Mouse (Mus musculus): ENCODE results near the gene 1700019D03Rik. TPM values are rescaled to one million over a fixed set of nuclear protein-coding genes. Genes with fewer than 3 reads are reported as not detected.
A peak's percentile ranks its signal among the peaks of the same experiment; 100 is the strongest.

1700019D03Rik gene
- total RNA-seq (2021): 10 to 100 TPM in 1 of 2 experiments, 1 to 10 TPM in 1; 6.8 to 14.9 TPM
- long read RNA-seq, experiment 1, partial matches to known transcripts: 0 of 2 reads
- long read RNA-seq, experiment 1, other reads (novel, unspliced or antisense): 0 of 2 reads
- long read RNA-seq, experiment 2, transcript 1700019D03Rik-201 (2 exons, 3,641 nt): major isoform, 10 of 10 reads
- long read RNA-seq, experiment 2, partial matches to known transcripts: 0 of 10 reads
- long read RNA-seq, experiment 2, other reads (novel, unspliced or antisense): 0 of 10 reads

DNA sequence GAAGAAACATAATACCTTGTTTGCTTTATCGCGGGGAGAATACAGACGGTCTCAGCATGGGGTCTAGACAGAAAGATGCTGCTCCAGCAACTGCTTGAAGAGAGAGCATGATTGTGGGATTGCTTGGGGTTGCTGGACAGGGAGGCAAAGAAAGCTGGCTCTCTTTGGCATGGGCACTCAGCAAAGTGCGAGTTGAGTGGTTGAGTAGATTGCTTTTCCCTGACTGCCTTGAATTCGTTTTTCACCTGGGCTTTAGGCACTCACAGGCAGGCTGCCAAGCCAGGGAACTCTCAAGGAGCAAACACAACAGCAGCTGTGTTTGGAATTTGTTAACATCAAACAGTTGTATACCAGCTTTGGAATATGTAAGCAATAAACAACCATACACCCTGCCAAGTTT is at the start of gene 1700019D03Rik:
Gene 1700019D03Rik (minus strand): TSS at position 101 of the 400 bp plus-strand sequence.
- DNase-seq (ENCODE audit: low spot score in 2 of 2): no peak

DNA sequence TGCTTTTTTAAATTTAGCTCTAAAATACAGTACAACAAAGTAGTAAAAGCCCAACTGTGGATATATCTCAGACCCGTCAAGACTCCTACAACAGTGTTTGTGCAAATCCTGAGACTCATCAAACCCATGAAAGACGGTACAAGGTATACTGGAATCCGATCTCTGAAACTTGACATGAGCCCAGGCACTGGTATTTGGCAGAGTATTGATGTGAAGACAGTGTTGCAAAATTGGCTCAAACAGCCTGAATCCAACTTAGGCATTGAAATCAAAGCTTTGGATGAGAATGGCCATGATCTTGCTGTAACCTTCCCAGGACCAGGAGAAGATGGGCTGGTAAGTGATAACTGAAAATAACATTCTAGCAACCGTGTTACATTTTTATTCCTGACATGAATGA is 43.9 kb upstream of the 1700019D03Rik start:
- DNase-seq (ENCODE audit: low spot score in 2 of 2): no peak

DNA sequence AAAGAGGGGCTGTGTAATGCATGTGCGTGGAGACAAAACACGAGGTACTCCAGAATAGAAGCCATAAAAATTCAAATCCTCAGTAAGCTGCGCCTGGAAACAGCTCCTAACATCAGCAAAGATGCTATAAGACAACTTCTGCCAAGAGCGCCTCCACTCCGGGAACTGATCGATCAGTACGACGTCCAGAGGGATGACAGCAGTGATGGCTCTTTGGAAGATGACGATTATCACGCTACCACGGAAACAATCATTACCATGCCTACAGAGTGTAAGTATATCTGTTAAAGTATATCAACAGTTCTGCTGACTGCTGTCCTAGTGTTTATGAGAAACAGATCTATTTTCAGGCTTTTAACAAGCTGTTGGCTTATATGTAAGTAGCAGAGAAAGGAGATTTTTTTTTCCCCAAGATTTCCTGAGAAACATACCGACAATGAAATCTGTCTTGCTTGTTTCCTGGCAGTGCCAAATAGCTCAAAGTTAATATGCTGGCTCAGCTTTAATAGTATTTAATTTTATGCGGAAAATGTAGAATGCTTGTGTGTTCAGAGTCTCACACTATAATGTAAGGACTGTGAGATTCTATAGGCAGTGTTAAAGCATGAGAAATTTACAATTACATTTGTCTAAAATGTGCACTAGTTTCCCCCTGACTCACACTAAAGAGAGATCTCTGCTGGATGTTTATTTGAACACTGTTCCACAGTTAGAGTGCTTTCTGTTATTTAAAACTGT is 42.1 kb upstream of the 1700019D03Rik start:
- peak; percentile 8 to 18 for DNase-seq (ENCODE audit: low spot score in 2 of 2)

DNA sequence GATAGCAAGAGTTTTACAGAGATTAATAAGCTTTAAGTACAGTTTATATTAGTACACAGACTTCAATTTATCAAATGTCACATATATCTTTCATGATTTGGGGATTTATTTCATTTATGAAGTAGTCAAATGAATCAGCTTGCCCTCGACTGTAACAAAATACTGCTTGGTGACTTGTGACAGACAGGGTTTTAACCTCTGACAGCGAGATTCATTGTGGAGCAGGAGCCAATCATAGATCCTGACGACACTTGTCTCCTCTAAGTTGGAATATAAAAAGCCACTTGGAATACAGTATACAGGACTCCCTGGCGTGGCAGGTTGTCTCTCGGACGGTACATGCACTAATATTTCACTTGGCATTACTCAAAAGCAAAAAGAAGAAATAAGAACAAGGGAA is 41.4 kb upstream of the 1700019D03Rik start, which contains the start of gene Mstn:
Gene Mstn (plus strand): TSS at position 301 of the 400 bp plus-strand sequence.
- DNase-seq (ENCODE audit: low spot score in 2 of 2): no peak

DNA sequence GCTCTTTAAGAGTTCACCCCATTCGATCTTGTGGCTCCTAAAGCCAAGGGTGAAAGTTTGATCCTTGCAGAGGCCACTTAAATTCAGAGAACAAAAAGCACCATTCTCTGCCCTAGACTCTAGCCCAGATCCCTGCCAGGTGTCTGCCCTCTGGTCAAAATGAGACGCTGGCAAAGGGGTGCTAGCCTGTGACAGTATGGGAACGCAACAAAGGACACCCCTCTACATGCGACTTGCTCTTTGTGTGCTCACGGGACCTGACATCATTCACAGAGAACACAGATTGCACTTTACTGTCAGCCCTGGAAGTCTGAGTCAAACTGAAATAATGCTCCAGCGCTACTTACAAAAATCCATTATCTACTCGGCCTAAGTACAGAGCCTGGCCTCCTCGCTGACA is 40.5 kb upstream of the 1700019D03Rik start:
- DNase-seq (ENCODE audit: low spot score in 2 of 2): no peak

DNA sequence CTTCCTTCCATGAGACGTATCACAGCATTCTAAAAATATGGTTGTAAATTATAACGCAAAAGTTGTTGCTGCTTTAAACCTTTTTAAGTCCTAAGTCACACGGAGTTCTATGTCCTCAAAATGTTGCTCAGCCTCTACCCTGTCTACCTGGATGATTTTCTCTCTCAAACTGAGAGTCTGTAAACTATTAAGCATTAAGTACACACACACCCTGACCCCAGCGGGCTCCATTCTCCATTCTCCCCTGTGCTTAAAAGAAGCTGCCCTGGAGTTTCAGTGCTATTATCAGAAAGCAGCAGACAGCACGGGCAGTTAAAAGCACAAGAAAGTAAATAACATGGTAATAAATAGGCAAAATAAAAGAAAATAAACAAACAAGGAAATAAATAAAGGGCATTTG is 39.1 kb upstream of the 1700019D03Rik start:
- no peak for DNase-seq (ENCODE audit: low spot score in 2 of 2)

DNA sequence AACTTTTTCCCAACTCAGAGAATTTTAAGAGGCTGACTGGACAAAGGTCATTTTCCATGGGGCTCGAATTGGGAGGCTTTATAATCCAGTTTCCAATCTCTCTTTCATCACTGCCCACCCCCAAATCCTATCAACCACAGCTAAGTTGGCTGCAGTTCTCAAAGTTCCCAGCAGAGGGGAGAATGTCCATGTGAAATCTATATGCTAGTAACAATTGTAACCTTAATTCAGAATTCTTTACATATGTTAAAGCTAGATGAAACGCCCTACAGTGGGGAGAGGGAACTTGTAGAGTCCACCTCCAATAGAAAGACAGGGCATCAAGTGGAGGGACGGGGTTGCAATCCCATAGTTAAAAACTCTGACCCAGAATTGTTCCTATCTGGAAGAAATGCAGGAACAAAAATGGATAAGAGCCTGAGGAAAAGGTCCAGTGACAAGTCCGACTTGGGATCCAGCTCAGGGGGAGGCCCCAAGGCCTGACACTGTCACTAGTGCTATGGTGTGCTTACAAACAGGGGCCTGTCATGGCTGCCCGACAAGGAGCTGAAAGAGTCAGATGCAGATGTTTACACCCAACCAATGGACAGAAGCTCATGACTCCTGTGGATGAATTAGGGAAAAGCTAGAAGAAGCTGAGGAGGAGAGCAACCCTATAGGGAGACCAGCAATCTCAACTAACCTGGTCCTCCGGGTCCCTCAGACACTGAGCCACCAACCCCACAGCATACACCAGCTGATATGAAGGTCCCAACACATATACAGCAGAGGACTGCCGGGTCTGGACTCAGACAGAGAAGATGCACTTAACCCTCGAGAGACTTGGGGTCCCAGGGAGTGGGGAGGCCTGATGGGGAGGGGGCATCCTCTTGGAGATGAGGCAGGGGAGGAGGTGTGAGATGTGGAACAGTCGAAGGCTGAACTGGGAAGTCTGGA is 33.4 kb upstream of the 1700019D03Rik start:
- DNase-seq (ENCODE audit: low spot score in 2 of 2): peak; percentile 58 to 77

DNA sequence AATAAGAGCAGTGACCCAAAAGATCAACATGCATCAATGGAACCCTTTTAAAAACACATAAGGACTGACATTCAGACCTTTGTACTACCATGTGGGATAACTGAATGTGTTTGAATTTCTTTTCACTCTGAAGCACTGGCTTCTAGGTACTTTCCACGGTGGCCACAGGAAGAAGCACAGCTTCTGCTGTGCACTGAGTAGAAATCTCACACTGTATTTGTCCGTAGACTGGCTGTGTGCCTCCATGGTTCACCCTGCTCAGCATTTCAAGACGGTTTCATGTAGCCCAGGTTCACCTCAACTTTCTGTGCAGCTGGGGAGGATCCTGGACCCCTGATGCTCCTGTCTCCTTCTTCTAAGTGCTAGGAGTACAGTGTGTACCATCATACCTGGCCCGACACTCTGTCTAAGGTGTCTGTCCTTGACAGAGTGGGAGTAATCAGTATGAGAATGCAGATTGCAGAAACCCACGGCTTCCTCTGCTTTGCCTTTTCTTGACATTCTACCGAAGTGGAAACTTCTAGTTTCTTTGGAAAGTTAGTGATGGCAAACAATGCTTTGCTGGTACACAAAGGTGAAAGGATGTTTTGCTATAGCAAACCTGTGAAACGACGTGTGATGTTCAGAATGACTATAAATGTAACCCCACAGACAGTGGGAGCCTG is 29.9 kb upstream of the 1700019D03Rik start:
- no peak for DNase-seq (ENCODE audit: low spot score in 2 of 2)

DNA sequence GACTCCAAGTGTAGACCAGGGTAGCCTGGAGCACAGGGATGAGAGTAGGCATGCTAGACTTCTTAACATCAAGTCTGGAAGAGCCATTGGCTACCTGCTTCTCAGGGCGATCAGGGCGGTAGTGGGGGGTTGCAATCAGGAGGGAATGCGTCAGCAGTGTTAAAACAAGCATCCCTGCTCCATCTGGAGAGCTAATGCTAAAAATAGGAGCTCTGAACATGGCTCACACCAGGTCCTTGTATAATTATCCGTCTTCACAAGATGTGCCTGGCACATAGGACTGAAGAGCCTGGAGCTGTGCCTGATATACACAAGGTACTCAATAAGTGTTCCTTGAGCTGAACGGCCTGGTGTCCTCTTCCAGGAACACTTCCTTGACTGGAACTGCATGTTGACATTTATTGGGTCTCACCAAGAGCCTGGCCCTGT is 17.5 kb upstream of the 1700019D03Rik start:
- no peak for DNase-seq (ENCODE audit: low spot score in 2 of 2)

DNA sequence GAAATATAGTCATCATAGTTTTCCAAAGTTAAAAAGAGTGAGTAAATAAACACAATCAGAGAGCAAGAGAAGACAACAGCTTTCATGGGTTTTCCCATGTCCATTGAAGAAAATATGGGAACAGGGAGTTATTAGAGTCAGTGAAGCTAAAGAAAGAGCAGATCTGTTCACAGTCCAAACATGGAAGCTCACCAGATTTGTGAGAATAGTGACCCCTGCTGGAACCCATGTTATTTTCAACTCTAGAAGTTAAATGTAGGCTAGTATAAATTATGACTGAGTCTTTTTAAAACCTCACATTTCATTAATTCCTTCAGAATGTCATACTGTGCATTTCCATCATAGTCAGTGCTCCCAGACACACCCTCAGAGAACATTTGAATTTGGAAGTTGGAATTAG is 12.6 kb upstream of the 1700019D03Rik start:
- DNase-seq (ENCODE audit: low spot score in 2 of 2): peak; percentile 5 to 30

DNA sequence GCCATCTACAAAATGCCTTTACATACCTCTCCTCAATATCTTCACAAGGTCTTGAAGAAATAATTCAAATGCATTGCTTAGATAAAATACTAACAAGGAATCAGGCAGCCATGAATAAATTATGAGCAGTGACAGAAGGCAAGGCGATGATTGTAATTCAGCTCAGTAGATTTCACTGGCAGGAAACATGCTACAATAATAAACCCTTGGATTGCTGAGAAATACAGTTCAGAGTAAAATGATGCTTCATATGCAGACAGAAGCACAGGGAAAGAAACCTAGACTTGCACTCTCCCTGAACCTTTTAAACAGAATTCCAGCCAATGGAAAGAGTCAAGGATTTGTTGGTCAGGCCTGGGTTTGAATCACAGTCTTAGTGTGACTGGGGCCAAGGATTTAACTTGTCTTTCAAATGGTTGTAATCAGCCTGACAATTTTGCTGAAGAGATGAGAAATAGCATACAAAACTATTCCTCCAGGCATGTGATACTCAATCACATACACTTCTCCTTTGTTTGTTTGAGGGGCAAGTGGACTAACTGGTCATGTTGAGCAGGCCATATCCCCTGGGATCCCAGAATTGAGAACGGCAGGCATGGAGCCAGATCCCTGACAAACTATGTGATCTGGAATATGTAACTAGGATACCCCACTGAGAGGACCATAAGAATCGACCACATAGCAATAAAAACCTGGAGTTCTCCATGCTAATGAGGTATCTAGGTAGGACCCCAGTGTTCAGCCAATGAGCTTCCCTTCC is 1.1 kb downstream of the 1700019D03Rik start:
- no peak for DNase-seq (ENCODE audit: low spot score in 2 of 2)

DNA sequence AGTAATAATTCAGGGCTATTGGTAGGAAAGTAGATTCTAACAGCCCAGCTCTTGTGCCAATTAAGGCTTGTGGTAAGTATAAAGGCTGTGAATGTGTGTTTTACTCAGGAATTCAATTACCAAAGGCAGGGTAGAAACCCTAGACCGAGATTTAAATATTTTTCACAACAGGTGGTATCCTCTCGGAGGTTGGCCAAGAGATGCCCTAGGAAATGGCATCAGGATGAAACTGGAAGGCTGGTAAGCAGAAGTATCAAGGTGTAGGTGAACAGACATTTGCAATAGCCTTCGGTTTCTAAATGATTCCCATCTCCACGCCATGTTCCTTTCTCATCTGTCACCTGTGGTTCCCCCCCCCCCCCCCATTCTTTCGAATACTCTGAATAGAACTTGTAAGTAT is 4.4 kb downstream of the 1700019D03Rik start:
- DNase-seq (ENCODE audit: low spot score in 2 of 2): no peak

DNA sequence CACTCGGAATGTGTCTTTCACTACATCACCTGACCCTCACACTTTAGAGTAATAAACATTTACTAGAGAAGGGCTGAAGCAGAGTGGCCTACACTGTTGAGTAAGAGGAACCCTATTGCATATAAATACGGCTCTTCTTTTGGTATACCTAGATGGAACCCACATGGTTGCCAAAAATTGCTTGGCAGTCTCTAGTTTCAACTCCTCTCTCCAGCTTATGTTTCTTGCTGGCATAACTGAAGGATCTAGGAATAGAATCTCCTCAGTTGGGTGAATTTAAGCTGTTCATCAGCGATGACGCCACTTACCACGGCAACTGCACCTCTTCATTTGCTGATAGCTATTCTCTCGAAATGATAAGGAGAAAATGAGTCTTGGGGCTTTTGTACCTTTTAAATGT is 5.3 kb downstream of the 1700019D03Rik start:
- DNase-seq (ENCODE audit: low spot score in 2 of 2): peak; percentile 8 to 26

DNA sequence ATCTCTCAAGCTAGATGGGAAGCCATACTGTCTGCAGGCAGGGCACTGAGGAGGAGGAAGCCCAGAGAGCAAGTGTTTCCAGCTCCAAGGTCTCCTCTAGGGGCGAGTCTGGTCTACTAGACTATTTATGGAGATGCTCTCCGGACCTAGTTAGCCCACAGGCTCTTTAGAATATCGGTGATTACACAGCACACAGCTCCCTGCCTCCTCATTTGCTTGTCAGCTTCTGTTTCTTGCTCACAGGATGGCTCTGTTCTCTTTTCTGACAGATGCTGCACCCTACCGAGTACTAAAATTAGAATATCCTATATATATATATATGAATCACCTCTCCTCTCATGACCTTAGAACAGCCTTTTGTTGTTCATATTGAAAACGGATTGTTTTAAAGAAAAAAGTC is 33.3 kb downstream of the 1700019D03Rik start:
- DNase-seq (ENCODE audit: low spot score in 2 of 2): peak in 1 of 2 experiments; percentile 27

DNA sequence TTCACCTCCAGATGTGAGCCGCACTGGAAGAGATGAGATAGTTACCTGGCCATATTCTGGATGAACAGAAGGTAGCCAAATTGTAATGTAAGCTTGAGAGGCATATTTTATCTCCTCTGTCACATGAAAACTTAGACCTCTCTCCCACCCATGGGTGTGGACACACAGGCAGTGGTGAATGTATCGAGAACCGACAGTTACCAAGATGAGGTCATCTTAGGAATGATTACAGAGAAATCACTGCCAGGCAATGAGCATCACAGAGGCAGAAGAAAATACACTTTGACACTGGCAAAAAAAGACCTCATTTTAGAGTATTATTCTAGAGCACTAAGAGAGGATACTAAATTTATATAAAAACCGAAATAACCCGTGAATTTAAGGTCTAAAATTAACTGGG is 46.8 kb downstream of the 1700019D03Rik start:
- no peak for DNase-seq (ENCODE audit: low spot score in 2 of 2)

DNA sequence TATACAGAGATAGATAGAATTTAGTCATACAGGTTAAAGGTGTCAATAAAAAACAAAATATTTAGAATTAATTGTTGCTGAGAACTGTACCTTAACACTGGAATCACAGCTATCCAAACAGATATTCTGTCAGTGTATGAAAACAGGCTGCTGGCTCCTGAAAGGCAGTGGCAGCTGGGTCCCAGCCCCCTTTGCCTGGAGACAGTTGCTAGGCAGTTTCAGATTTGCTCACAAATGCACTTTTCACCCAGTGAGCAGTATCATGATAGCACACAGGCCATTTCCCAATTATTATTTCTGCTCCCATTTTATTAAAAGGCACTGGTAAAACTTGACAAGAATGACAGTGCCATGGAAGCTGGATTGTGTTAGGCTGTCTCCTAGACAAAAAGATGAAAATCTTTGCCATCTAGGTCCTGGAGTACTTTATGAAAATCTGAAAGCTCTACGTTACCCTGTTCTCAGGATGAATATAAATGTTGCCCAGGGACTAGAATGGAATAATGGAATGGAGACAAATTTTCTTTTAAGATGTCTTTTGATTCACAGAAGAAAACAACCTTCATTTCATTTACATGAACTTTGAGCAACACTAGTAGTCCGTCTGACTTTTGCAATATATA is 48.0 kb downstream of the 1700019D03Rik start:
- no peak for DNase-seq (ENCODE audit: low spot score in 2 of 2)

DNA sequence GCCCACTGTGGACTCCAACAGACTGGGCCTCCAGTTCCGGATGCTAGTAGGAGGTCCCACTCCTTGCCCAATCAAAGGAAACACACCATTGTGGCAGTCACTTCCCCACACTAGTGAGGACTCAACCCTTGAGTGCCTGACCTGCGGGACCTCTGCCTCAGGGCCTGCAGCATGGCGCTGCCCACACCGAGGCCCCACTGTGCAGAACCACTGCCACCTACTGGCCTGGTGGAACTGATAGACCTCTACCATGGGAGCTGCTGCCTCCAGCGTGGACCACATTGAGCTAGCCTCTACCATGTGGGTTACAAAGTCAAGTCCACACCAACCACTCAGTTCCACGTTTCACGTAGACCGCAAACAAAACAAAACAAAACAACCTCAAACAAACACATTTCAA is 55.4 kb downstream of the 1700019D03Rik start:
- DNase-seq (ENCODE audit: low spot score in 2 of 2): no peak

DNA sequence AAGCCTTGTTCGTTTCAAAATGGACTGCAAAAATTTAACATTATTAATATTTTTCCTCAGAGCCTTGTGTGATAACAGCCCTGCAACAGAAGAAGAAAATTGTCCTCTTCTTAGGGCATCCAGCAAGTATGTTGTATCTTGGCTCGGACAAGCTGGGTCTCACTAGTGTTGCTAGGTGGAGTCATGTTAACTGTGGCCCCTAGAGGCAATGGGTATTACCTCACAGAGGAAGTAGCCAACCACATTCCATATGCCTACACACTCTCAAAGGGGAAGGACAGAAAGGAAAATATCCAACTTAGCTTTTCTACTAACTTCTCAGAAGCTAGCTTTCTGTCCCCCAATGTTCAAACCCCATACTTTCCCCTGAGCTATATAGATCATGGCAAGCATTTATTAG is 56.9 kb downstream of the 1700019D03Rik start:
- no peak for DNase-seq (ENCODE audit: low spot score in 2 of 2)

DNA sequence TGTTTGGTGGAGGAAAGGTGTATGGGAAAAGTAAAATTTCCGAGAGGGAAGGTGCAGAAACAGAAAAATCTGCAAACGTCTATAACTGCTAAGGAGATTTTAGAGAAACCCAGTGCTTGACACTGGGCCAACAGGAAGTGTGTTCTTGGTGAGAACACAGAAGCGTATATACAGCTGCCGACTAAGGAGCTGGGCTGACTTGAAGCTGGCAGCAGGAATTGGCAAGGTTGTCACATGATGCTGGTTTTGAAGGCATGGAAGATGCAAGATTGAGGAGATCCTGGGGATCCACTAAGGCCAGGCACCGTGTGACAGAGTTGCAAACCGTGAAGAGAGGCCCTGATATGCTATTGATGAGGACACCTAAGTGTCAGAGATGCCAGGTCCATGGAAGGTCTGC is 59.8 kb downstream of the 1700019D03Rik start:
- DNase-seq (ENCODE audit: low spot score in 2 of 2): no peak

DNA sequence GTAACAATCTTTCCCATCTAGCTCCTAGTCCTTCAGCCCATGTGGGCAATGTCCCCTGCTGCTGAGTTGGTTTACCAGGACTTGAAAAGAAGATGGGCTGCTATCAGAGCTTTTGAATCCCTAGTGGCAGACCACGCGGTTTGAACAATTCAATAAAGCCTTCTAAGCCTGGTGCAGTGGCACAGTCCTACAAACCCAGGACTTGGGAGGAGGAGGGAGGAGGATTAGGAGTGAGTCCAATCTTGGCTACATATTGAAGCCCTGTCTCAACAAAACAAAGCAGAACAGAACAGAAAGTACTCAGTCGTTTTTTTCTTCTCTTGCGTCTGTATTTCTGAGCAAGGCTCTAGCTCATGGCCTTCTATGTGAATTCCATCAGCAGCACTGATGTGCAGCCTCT is 63.2 kb downstream of the 1700019D03Rik start:
- no peak for DNase-seq (ENCODE audit: low spot score in 2 of 2)

Measured in left cerebral cortex, adult 18-20 months (tissue).